Mouse (Mus musculus) inflammation-experienced regulatory T-cells, adult 6 months (primary cell): ENCODE data around the gene Tmcc2. TPM values are rescaled to one million over a fixed set of nuclear protein-coding genes. Genes with fewer than 3 reads are reported as not detected.
"Not testable (repeated sequence)": the region's sequence is repeated elsewhere in the genome, so short reads cannot be mapped to it uniquely, and the experiment has no call there.

Source experiments
- ATAC-seq: one replicate; pipeline ENCODE4 v1.8.0; 2017
- polyA plus RNA-seq, 3 experiments: library from polyadenylated mRNA; unstranded; fragments of 100-300 nt; shearing (Covaris generic); gene quantifications; one replicate each; pipeline ENCODE4 v1.2.1; 2017

The Tmcc2 gene
- polyA plus RNA-seq, 3 experiments from 2014 or later = 0.39 to 1.2 (median 1.2) TPM

DNA sequence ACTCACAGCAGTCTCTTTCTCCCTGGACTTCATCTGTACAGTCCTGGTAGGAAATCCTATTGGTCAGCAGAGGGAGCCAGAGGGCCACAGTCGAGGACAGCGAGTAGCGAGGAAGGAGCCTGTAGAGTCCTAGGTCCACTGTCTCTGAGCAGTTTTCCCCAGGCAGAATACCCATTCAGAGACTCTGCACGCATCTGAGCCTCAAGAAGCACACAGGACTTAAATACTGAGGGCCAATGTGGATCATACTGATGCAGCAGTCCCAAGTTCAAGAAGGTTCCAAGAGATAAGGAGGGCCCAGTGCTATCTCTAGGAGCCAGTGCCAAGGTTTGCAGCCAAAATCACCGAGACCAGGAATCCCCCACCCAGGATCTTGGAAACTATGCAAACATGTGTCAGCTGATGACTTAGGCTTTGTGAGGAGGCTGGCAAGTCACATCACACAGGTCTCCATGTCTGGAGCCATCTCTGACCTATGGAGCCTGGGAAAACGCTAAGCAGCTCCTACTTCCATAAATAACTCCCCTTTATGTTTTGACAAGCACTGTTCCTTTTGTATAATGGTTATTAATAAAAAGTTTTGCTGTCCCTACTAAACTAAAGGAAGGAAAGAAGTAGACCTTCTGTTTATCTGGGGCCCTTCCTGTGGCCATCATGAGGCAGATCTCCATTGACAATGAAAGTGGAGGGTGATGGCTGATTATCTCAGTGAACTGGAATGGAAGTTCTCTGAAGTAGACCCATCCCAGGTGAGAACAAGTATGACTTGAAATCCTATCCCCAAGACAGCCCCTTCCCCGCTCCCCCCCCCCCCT, 23.2 kb downstream of the Tmcc2 start:
- ATAC-seq = peak; percentile 74

DNA sequence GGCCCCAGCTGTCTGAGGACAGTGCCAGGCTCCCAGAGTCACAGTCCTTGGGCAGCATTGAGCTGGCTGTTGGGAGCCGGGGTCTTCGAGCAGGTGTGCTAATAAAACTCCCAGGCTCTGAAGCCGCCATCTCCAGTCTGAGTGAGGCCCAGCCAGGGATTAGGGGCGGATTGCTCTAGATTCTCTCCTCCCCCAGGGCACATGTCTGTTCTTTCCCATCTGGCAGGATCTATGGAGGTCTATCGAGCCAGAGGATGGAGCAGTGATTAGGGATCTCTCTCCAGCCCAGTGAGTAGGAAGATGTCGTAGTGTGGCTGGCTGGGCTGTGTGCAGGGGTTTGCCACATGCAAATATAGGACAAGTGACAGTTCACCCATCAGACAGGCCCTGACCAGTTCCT, 24.1 kb downstream of the Tmcc2 start:
- no peak for ATAC-seq

DNA sequence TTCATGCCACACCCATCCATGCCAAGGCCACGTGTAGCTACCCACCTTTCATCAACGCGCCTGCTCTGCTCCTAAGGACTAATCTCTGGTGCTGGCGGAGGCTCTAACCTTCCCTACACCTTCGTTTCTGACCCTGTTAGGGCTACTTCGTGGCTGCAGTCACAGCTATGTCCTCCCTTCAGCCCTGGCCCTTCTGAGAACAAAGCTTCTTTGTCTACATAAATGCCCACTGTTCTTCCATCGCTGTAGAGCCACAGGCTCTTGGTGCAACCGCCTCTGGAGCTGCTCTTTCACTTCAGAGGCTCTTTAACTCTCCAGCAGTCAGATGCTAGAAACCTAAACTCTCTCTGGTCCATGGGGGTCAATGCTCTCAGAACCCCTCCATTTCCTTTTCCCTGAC, 24.8 kb downstream of the Tmcc2 start:
- ATAC-seq = no peak

DNA sequence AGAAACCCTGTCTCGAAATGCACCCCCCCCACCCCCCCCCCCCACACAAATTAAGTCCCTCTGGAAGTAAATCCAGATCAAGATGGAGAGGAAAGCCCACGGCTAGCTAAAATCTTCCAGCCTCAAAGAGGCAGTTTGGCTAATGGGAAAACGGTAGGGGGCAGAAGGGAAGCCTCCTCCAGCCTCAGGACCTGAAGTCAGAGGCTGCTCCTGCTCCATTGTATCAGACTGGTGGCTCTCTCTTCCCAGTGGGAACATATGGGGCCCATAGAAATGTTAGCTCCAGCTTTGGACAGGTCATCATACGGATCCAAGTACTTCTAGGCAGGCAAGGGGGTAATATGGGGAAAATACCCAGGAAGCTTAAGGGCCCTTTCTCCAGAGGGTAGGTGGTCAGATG, 25.4 kb downstream of the Tmcc2 start:
- no peak for ATAC-seq

DNA sequence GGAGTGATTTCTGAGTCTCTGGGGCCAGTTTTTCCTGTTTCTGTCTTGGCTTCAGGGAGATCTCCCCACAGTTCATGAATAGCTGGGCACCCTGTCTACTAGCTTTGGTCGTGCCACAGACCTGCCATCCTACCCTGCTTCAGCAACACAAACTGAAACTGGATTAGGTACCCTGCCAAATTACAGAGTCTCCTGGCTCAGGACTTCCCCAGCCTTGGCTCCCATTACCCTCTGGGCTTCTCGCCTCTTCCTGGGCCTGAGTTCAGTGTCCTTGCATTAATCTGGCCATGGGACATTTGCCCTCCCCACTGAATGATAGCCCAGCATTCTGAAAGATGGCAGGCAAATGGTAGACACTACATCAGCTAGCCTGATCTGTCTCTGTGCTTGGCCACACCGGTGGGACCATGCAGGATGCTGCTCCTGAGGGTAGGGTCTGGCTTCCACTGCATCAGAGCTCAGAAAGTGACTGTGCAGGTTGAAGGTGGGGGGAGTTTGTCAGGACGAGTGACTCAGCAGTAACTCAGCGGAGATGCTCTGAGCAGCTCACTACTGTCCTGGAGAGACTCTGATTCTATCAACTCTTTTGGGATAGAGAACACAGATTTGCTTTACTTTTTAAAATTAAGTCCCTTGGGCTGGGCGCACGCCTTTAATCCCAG, 26.1 kb downstream of the Tmcc2 start:
- ATAC-seq = no peak

DNA sequence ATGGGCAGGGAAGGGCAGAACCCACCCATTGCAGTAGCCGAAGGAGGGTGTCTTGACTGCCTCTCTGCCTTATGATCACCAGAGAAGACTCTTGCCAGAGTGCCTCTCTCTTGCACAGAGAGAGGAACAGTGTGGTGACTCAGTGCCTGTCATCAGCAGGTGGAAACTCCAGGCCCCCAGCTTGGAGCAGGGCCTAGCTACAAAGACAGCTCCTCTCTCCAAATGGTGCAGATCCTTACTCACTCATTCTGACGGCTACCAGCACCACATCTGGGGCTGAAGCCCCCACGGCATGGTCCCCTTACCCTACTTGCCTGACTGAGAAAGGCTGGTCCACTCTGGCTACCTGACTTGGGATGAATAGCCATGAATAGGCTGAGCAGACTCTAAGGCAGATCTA, 26.7 kb downstream of the Tmcc2 start:
- no peak for ATAC-seq

DNA sequence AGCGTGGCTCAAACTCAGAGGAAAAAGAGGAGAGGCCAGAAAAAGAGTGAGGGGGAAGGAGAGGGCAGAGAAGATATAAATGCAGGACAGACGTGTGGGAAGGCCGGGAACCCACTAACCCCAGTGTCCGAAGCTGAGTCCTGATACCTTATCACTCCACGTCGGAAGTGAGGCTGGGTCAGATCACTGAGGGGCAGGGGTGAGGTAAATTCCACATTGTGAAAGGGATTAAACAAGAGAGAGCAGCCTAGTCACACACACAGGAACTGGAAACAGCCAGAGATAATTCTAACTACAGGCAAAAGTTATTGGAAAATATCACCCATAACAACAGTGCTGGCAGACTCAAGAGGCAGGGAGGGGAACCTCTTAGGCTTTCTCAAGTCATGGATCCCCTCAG, 29.1 kb downstream of the Tmcc2 start:
- ATAC-seq = no peak

DNA sequence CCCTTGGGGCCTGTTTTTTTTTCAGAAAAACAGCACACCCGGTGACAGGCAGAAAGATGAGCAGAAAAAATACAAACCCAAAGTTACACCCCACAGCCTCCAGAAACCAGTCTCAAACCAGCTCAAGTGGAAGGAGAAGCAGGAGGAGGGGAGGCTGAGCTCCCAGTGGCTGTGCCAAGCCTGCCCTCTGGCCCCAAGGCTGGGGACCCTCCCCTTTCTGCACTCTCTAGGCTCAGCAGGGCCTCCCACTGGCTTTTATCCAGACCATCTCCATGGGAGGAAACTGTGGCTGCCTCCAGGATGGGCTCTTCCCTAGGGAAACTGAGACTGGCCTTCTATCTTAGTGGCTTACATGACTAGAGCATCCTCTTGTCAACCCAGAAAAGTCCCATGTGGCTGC, 34.2 kb downstream of the Tmcc2 start:
- ATAC-seq = no peak

DNA sequence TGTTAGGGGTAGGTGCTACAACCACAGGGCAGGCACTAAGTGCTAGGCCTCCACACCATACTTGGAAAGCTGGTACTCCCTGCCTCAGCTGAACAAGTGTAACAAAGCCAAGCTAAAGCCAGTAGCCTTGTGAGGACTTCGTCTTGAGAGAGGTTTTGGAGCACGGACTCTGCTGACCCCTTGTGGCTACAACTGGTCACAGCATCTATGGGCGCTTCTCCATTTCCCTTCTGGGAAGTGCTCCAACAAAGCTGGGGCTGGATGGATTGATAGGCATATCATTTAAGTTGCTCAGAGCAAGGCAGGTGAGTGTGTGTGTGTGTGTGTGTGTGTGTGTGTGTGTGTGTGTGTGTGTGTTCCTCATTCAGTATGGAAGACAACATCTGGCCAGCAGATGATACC, 35.2 kb downstream of the Tmcc2 start:
- peak; percentile 89 for ATAC-seq

DNA sequence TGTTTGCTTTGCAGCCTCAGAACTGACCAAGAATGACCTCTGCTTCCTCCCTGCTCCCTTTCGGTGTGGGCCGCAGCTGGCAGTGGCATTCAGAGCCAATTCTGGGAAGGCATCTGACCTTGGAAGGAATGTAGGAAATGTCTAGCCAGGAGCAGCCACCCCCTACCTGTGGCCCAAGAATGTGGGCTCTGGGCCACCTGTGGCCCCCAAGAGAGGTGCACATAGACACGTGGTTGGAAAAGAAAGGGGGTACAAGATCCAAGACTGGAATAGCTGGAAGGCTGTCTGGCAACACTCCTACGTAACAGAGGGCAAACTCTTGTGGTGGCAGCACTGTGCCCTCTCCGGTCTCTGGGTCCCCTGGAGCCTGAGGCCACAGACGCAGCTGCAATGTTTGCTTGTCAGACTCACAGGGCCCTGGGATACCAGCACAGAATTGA, 35.9 kb downstream of the Tmcc2 start:
- ATAC-seq = no peak

DNA sequence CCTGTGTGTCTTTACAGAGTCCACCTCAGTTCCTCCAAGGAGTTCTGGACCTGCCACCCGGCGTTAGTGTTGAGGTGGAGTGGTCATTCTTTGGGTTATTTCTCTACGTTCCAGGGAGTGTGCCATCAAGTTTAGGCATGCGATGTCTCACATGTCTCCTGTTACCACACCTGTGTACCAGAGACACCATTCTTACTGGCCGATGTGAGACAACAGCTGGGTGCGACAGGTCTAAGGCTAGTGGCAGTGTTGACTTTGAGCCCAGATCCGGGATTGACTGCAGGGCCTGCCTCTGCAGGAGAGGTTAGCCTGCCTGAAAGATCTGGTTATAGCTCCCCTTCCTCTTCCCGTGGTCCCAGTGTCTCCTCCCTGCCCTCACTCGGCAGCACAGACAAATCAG, 36.8 kb downstream of the Tmcc2 start:
- ATAC-seq = no peak

DNA sequence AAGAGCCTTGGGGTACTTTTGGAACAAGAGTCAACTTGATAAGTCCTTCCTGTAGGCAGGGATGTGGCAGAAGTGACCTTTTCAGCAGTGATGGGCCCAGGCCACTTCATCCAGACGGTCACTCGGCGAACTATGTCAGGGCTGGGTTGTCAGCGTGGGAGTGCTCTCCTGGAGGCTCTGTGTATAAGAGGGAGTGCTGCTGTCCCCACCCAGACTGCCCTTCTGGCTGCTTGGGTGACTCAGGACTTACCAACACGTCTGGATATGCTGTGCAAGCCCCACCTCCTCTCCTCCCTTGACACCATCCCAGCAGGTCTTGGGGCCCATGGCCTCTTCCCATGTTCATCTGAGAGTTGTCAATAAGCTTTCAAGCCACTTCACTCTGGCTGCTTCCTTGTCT, 37.7 kb downstream of the Tmcc2 start:
- no peak for ATAC-seq

DNA sequence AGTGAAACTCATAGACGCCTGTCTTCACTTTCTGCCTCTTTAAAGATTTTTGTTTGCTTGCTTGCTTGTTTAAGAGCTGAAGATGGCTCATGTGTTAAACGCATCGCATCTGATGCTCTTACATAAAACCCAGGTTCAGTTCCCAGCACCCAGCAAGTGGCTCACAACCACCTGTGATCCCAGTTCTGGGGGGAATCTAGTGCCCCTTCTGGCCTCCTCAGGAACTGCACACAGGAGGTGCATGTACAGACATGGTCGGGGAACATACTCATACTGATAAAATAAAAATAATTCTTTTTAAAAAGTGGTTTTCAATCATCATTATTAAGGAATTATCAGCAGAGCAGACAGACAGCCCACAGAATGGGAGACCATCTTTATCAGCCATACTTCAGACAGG, 40.0 kb downstream of the Tmcc2 start:
- no peak for ATAC-seq

DNA sequence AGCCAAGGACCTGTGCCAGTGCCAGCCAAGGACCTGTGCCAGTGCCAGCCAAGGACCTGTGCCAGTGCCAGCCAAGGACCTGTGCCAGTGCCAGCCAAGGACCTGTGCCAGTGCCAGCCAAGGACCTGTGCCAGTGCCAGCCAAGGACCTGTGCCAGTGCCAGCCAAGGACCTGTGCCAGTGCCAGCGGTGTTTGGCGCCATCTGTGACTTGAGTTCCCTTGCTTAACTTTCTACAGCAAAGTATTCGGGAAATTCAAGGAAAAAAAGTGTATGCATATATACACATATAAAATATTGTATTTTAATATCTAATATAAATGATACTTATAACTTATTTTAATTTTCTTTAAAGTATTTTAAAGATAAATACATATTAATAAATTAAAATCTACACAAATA, 41.5 kb downstream of the Tmcc2 start:
- not testable (repeated sequence) for ATAC-seq

DNA sequence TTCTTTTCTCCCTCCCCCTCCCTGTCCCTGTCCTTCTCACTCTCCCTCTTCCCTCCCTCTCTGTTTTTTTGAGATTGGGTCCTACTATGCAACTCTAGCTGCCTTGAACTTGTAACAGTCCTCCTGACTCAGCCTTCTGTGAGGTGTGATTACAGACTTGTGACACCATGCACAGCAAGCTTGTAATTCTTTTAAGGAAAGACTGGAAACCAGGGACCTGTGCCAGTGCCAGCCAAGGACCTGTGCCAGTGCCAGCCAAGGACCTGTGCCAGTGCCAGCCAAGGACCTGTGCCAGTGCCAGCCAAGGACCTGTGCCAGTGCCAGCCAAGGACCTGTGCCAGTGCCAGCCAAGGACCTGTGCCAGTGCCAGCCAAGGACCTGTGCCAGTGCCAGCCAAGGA, 42.0 kb downstream of the Tmcc2 start:
- ATAC-seq = not testable (repeated sequence)

DNA sequence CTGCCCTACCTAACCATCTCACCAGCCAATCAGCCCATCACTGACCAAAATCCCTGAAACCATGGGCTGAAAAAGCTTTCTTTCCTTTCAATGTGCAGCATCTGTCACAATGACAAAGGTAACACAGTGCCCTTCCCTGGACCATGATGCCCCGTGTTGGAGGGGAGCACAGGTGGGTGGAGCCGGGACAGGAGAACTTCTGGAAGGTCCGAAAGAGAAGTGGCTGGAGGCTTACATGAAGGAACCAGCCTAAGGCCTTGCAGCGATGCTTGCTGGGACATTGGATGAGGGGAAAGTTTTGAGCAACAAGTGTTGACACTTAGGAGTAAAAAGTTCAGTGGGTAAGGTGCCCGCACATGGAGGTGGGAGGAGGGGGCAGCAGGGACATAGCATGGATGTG, 42.7 kb downstream of the Tmcc2 start:
- no peak for ATAC-seq

DNA sequence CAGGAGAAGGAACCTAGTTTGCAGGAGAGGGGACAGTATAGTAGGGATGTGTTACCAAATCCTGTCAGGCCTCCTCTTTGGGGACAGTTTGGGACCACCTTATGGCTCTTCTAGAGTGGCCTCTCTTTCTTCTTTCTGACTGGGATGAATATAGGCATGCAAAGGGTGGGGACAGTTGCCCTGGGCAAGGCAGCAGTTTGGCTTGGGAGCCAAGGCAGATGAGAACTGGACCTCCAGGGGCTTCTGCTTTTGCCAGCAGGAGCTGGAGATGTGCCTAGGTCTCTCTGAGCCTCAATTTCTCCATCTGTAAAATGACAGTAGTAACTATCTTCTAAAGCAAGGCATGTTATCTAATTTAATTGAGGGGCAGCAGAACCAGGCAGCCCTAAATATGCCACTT, 44.1 kb downstream of the Tmcc2 start:
- ATAC-seq = no peak

DNA sequence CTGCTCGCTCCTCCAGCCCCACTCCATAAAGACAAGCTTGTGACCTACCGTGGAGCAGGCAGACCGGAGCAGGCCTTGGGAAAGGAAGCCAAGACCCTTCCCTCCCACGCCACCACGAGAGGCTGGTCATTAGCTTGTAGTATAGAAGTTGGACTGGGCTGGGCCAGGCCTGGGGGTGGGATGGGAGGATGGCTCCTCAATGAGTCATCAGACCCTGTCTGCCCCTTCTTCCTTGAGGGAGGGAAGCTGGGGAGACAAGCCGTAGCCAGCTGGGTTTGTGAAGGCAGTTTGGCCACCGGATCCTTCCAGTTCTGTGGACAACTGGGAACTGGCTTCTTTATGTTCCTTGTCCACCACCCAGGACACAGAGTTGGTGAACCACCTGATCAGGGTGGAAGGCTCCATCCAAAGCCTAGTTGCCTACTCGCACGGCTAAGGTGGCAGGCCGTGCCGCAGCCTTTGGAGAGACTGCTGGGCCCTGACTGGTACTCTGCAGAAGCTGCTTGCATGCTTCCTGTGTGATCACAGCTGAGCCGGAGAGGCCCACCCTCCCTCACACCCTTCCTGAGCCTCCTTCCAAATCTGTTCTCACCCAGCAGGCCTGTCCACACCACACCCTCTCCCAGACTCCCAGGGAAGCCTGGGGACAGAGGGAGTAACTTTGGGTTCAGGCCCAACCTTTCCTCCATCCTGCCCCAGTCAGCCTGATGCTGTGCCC, 44.8 kb downstream of the Tmcc2 start:
- no peak for ATAC-seq

DNA sequence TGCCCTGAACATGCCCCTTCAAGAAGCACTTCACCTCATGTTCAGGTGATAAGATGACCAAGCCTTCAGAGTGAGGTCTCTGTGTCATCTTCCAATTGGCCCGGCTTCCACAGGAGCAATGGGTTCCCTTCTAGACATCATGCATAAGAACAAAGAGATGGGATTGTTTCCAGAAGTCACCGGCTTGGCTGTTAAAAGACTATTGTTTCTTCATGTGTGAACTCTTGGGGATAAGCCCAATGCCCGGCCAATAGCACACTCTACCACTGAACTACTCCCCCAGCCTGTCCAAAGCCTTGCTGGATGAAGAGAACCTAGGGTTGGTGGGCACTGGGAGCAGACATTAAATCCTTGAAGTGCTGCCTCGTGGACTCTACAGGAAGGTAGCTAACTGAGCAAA, 45.6 kb downstream of the Tmcc2 start:
- no peak for ATAC-seq

DNA sequence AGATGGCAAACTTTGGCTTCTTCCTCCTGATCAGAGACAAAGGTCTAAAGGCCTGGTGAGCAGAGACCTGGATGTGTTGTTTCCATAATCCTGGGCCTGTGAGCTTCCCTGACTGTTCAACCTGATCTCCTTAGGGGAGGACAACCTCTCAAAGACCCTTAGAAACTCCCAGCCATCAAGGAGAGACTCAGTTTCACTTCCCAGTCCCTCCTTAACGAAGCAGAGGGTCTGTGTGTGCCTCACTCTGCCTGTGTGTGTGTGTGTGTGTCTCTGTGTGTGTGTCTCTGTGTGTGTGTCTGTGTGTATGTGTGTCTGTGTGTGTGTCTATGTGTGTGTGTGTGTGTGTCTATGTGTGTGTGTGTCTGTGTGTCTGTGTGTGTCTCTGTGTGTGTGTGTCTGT, 47.4 kb downstream of the Tmcc2 start:
- ATAC-seq = no peak

DNA sequence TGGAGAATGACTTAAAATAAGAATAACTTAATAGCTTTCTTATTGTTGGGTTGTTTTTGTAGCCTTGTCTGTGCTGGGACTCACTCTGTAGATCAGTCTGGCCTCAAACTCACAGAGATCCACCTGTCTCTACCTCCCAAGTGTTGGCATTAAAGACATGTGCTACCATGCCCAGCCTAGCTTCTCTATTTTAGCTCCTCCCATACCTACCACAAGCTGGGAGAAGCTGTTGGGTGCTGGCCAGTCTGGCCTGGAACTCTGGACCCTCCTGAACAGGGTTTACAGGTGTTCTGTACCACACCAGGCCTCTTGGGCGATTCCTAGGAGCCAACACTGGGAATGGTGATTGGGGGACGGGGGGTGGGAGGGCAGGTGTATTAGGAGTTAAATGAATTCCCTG, 47.9 kb downstream of the Tmcc2 start:
- ATAC-seq = no peak

DNA sequence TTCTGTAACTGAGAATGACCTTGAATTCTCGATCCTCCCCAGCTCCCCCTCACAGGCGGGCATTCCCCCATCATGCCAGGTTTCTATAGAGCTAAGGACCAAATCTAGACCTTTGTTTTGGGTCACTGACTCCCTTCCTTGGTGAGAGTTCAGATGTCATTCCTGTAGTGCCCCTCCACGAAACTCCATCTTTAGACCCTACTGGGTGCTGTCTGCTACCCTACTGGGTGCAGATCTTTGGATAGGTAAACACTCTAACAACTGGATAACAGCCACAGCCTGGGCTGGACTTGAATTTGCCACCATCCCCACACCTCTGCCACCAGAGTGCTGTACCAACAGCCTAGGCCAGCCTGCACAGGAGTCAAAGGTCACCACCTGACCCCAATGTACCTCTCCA, 48.6 kb downstream of the Tmcc2 start:
- ATAC-seq = no peak

DNA sequence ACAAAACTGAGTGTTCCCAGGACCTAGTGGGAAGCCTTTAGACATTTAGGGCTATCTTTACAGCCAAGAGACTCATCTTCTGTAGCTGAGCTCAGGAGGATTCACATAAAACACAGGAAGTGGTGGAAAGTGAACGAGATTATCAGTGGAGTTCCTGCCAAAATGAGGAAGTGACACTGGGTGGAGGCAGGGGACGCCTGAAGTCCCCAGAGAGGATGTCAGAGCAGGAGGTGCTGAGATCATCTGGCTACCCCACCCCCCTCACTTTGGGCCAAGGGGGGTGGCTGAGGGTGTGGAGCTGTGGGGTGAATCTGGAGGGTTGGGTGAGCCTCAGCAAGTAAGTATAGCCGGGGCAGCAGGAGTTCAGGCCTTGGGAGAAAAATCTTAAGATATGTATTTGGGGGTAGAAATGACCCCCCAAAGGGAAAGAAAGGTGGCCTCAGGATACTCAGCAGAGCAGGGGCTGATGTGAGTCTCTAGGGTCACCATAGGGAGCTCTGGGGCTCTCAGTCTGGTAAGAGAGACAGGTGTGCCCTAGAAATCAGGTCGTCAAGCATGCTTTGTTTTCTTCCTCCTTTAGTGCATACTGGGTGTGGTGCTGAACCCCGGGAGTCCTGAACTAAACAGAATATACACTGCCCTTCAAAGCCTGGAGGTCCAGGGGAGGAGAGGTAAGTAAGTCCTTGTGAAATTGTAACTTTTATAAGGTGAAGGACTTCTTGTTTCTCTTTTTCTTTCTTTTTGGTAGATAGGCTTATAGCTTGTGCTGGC, 49.2 kb downstream of the Tmcc2 start:
- ATAC-seq = peak; percentile 97
